Mouse (Mus musculus): Measurements from ENCODE around the gene Ttc39b. TPM values are rescaled to one million over a fixed set of nuclear protein-coding genes. Genes with fewer than 3 reads are reported as not detected.

The Ttc39b gene
- polyA plus RNA-seq (2012; ENCODE audit: insufficient read depth, insufficient read length, missing spikeins), result 6.7 and 8.1 TPM in 2 replicates

GRCm38 (mm10) chr4:83323910-83324684 lies at the start of gene Ttc39b:
Gene Ttc39b (minus strand): TSS chr4:83324255.
- peaks cover 2% of the 10 kb centered on the region for H3K4me1 ChIP-seq (ENCODE audit: control insufficient read depth, insufficient read depth, low read length)
- H3K27ac ChIP-seq (ENCODE audit: insufficient read depth, low read depth, low read length), result no peak within 1 kb of the TSS
- H3K4me3 ChIP-seq (ENCODE audit: insufficient read depth, low read length), result peak within 1 kb of the TSS; percentile 92
- TF ChIP-seq CTCF (IDR thresholded peaks at IDR 0.05; ENCODE audit: low read depth, low read length) (no peak), POLR2A (IDR thresholded peaks at IDR 0.05; ENCODE audit: borderline replicate concordance, low read depth, low read length) (no peak)

GRCm38 (mm10) chr4:83373381-83373780 lies 49.3 kb upstream of the Ttc39b start:
- no peaks in the 10 kb centered on the region for H3K4me1 ChIP-seq (ENCODE audit: control insufficient read depth, insufficient read depth, low read length)
- no peak overlapping the region for H3K4me3 ChIP-seq (ENCODE audit: insufficient read depth, low read length)
- TF ChIP-seq POLR2A (IDR thresholded peaks at IDR 0.05; ENCODE audit: borderline replicate concordance, low read depth, low read length) (no peak), CTCF (IDR thresholded peaks at IDR 0.05; ENCODE audit: low read depth, low read length) (no peak)
- H3K27ac ChIP-seq (ENCODE audit: insufficient read depth, low read depth, low read length), result no peak overlapping the region

GRCm38 (mm10) chr4:83357738-83358137 lies 33.7 kb upstream of the Ttc39b start:
- TF ChIP-seq POLR2A (IDR thresholded peaks at IDR 0.05; ENCODE audit: borderline replicate concordance, low read depth, low read length) (no peak), CTCF (IDR thresholded peaks at IDR 0.05; ENCODE audit: low read depth, low read length) (no peak)
- H3K4me3 ChIP-seq (ENCODE audit: insufficient read depth, low read length), result no peak overlapping the region
- H3K4me1 ChIP-seq (ENCODE audit: control insufficient read depth, insufficient read depth, low read length), result peaks cover 6% of the 10 kb centered on the region
- H3K27ac ChIP-seq (ENCODE audit: insufficient read depth, low read depth, low read length), result no peak overlapping the region

GRCm38 (mm10) chr4:83354786-83355185 lies 30.7 kb upstream of the Ttc39b start:
- no peak overlapping the region for H3K4me3 ChIP-seq (ENCODE audit: insufficient read depth, low read length)
- peaks cover 6% of the 10 kb centered on the region for H3K4me1 ChIP-seq (ENCODE audit: control insufficient read depth, insufficient read depth, low read length)
- TF ChIP-seq POLR2A (IDR thresholded peaks at IDR 0.05; ENCODE audit: borderline replicate concordance, low read depth, low read length) (no peak), CTCF (IDR thresholded peaks at IDR 0.05; ENCODE audit: low read depth, low read length) (no peak)
- H3K27ac ChIP-seq (ENCODE audit: insufficient read depth, low read depth, low read length), result no peak overlapping the region

GRCm38 (mm10) chr4:83353949-83354348 lies 29.9 kb upstream of the Ttc39b start:
- Histone ChIP-seq H3K27ac (ENCODE audit: insufficient read depth, low read depth, low read length) (no peak overlapping the region), H3K4me3 (ENCODE audit: insufficient read depth, low read length) (no peak overlapping the region), H3K4me1 (ENCODE audit: control insufficient read depth, insufficient read depth, low read length) (peaks cover 6% of the 10 kb centered on the region)
- TF ChIP-seq CTCF (IDR thresholded peaks at IDR 0.05; ENCODE audit: low read depth, low read length) (no peak), POLR2A (IDR thresholded peaks at IDR 0.05; ENCODE audit: borderline replicate concordance, low read depth, low read length) (no peak)

GRCm38 (mm10) chr4:83353276-83353675 lies 29.2 kb upstream of the Ttc39b start:
- no peak overlapping the region for H3K4me3 ChIP-seq (ENCODE audit: insufficient read depth, low read length)
- H3K27ac ChIP-seq (ENCODE audit: insufficient read depth, low read depth, low read length), result no peak overlapping the region
- peaks cover 6% of the 10 kb centered on the region for H3K4me1 ChIP-seq (ENCODE audit: control insufficient read depth, insufficient read depth, low read length)
- TF ChIP-seq CTCF (IDR thresholded peaks at IDR 0.05; ENCODE audit: low read depth, low read length) (no peak), POLR2A (IDR thresholded peaks at IDR 0.05; ENCODE audit: borderline replicate concordance, low read depth, low read length) (no peak)

- Histone ChIP-seq H3K27ac (ENCODE audit: insufficient read depth, low read depth, low read length) (no peak overlapping the region), H3K4me3 (ENCODE audit: insufficient read depth, low read length) (no peak overlapping the region), H3K4me1 (ENCODE audit: control insufficient read depth, insufficient read depth, low read length) (peaks cover 6% of the 10 kb centered on the region)
- no peak for TF ChIP-seq CTCF (IDR thresholded peaks at IDR 0.05; ENCODE audit: low read depth, low read length)
- TF ChIP-seq POLR2A (IDR thresholded peaks at IDR 0.05; ENCODE audit: borderline replicate concordance, low read depth, low read length), result no peak
Observed at GRCm38 (mm10) chr4:83350719-83351118, 26.7 kb upstream of the Ttc39b start.

GRCm38 (mm10) chr4:83348970-83349369 lies 24.9 kb upstream of the Ttc39b start:
- Histone ChIP-seq H3K4me1 (ENCODE audit: control insufficient read depth, insufficient read depth, low read length) (peaks cover 3% of the 10 kb centered on the region; the same call in 1 of the 2 replicates), H3K4me3 (ENCODE audit: insufficient read depth, low read length) (no peak overlapping the region), H3K27ac (ENCODE audit: insufficient read depth, low read depth, low read length) (no peak overlapping the region)
- TF ChIP-seq CTCF (IDR thresholded peaks at IDR 0.05; ENCODE audit: low read depth, low read length) (no peak), POLR2A (IDR thresholded peaks at IDR 0.05; ENCODE audit: borderline replicate concordance, low read depth, low read length) (no peak)

GRCm38 (mm10) chr4:83343895-83344294 lies 19.8 kb upstream of the Ttc39b start:
- Histone ChIP-seq H3K4me3 (ENCODE audit: insufficient read depth, low read length) (no peak overlapping the region), H3K4me1 (ENCODE audit: control insufficient read depth, insufficient read depth, low read length) (0 out of 2 replicates have a peak, but pooled peaks cover 2% of the 10 kb centered on the region), H3K27ac (ENCODE audit: insufficient read depth, low read depth, low read length) (no peak overlapping the region)
- TF ChIP-seq POLR2A (IDR thresholded peaks at IDR 0.05; ENCODE audit: borderline replicate concordance, low read depth, low read length) (no peak), CTCF (IDR thresholded peaks at IDR 0.05; ENCODE audit: low read depth, low read length) (peak; percentile 59)

- TF ChIP-seq CTCF (IDR thresholded peaks at IDR 0.05; ENCODE audit: low read depth, low read length) (no peak), POLR2A (IDR thresholded peaks at IDR 0.05; ENCODE audit: borderline replicate concordance, low read depth, low read length) (no peak)
- Histone ChIP-seq H3K4me3 (ENCODE audit: insufficient read depth, low read length) (no peak overlapping the region), H3K4me1 (ENCODE audit: control insufficient read depth, insufficient read depth, low read length) (0 out of 2 replicates have a peak, but pooled peaks cover 2% of the 10 kb centered on the region), H3K27ac (ENCODE audit: insufficient read depth, low read depth, low read length) (no peak overlapping the region)
Observed at GRCm38 (mm10) chr4:83343146-83343823, 19.2 kb upstream of the Ttc39b start.
